Mouse (Mus musculus): ENCODE data around the gene Fbxl17. TPM values are rescaled to one million over a fixed set of nuclear protein-coding genes. Genes with fewer than 3 reads are reported as not detected.

Gene Fbxl17
- polyA plus RNA-seq, 1 experiment, result 4.1 TPM

- DNase-seq (ENCODE audit: low read depth, low spot score), result no peak
- WGBS, result 59% methylated on average over 4 of the region's 4 CpGs
These were observed 94.3 kb downstream of the Fbxl17 start for GRCm38 (mm10) chr17:63405471-63405870.

GRCm38 (mm10) chr17:63404968-63405367 lies 94.8 kb downstream of the Fbxl17 start:
- 54% methylated on average over 2 of the region's 2 CpGs for WGBS
- DNase-seq (ENCODE audit: low read depth, low spot score), result no peak

- no peak for DNase-seq (ENCODE audit: low read depth, low spot score)
These were observed 95.9 kb downstream of the Fbxl17 start for GRCm38 (mm10) chr17:63403801-63404415.

GRCm38 (mm10) chr17:63402741-63403681 lies 96.8 kb downstream of the Fbxl17 start:
- WGBS, result 78% methylated on average over 13 of the region's 13 CpGs
- DNase-seq (ENCODE audit: low read depth, low spot score), result no peak

GRCm38 (mm10) chr17:63402170-63402569 lies 97.6 kb downstream of the Fbxl17 start:
- DNase-seq (ENCODE audit: low read depth, low spot score), result no peak
- 71% methylated on average over 3 of the region's 3 CpGs for WGBS

- 82% methylated on average over 5 of the region's 5 CpGs for WGBS
- DNase-seq (ENCODE audit: low read depth, low spot score), result no peak
These were observed 99.2 kb downstream of the Fbxl17 start for GRCm38 (mm10) chr17:63400640-63401039.

- no peak for DNase-seq (ENCODE audit: low read depth, low spot score)
- whole genome bisulfite sequencing, result 92% methylated on average over 8 of the region's 8 CpGs
These were observed 100.0 kb downstream of the Fbxl17 start for GRCm38 (mm10) chr17:63399816-63400215.

- DNase-seq (ENCODE audit: low read depth, low spot score), result no peak
- WGBS, result 55% methylated on average over 4 of the region's 4 CpGs
These were observed 108.3 kb downstream of the Fbxl17 start for GRCm38 (mm10) chr17:63391506-63391905.

- no peak for DNase-seq (ENCODE audit: low read depth, low spot score)
- 85% methylated on average over 4 of the region's 4 CpGs for WGBS
These were observed 108.9 kb downstream of the Fbxl17 start for GRCm38 (mm10) chr17:63390951-63391350.

GRCm38 (mm10) chr17:63370977-63371376 lies 128.8 kb downstream of the Fbxl17 start:
- WGBS, result 75% methylated on average over 3 of the region's 3 CpGs

GRCm38 (mm10) chr17:63369631-63370310 lies 130.0 kb downstream of the Fbxl17 start:
- 81% methylated on average over 8 of the region's 8 CpGs for WGBS
- DNase-seq (ENCODE audit: low read depth, low spot score), result no peak

More at GRCm38 (mm10) chr17:63370977-63371376, 128.8 kb downstream of the Fbxl17 start:
- no peak for DNase-seq (ENCODE audit: low read depth, low spot score)

- no peak for DNase-seq (ENCODE audit: low read depth, low spot score)
- 82% methylated on average over 6 of the region's 6 CpGs for WGBS
These were observed 132.3 kb downstream of the Fbxl17 start for GRCm38 (mm10) chr17:63367476-63367875.

- DNase-seq (ENCODE audit: low read depth, low spot score), result no peak
- 84% methylated on average over 11 of the region's 11 CpGs for WGBS
These were observed 133.8 kb downstream of the Fbxl17 start for GRCm38 (mm10) chr17:63366045-63366444.

GRCm38 (mm10) chr17:63364605-63365004 lies 135.2 kb downstream of the Fbxl17 start:
- DNase-seq (ENCODE audit: low read depth, low spot score), result no peak
- 93% methylated on average over 7 of the region's 7 CpGs for WGBS

- 84% methylated on average over 3 of the region's 3 CpGs for WGBS
- no peak for DNase-seq (ENCODE audit: low read depth, low spot score)
These were observed 137.6 kb downstream of the Fbxl17 start for GRCm38 (mm10) chr17:63362196-63362595.

- 91% methylated on average over 9 of the region's 9 CpGs for WGBS
- DNase-seq (ENCODE audit: low read depth, low spot score), result no peak
These were observed 138.1 kb downstream of the Fbxl17 start for GRCm38 (mm10) chr17:63361679-63362078.

- DNase-seq (ENCODE audit: low read depth, low spot score), result no peak
- 90% methylated on average over 1 of the region's 1 CpGs for WGBS
These were observed 141.0 kb downstream of the Fbxl17 start for GRCm38 (mm10) chr17:63358837-63359236.

GRCm38 (mm10) chr17:63356202-63356601 lies 143.6 kb downstream of the Fbxl17 start:
- 79% methylated on average over 3 of the region's 3 CpGs for WGBS
- no peak for DNase-seq (ENCODE audit: low read depth, low spot score)

- DNase-seq (ENCODE audit: low read depth, low spot score), result no peak
- WGBS, result 93% methylated on average over 6 of the region's 6 CpGs
These were observed 147.1 kb downstream of the Fbxl17 start for GRCm38 (mm10) chr17:63352634-63353195.

GRCm38 (mm10) chr17:63351682-63352081 lies 148.1 kb downstream of the Fbxl17 start:
- WGBS, result 89% methylated on average over 2 of the region's 2 CpGs
- DNase-seq (ENCODE audit: low read depth, low spot score), result no peak

Data from large intestine, adult 2 months (tissue).